Mouse (Mus musculus) fat pad, adult 2 months (tissue): ENCODE measurements around the gene Ms4a10.

ENCODE experiments used
- DNase-seq: peaks from one replicate; pipeline ENCODE4 v3.0.0-alpha.2; 2011; ENCODE audit warnings: low read depth, low spot score; ENCODE audit errors: extremely low read depth

The Ms4a10 gene

GRCm38 (mm10) chr19:10920532-10920931 is 53.9 kb downstream of the Ms4a10 start, which contains the start of gene Zp1:
Gene Zp1 (minus strand): TSS chr19:10920632.
- DNase-seq: no peak

GRCm38 (mm10) chr19:10918321-10918991 is 56.0 kb downstream of the Ms4a10 start:
- no peak for DNase-seq

GRCm38 (mm10) chr19:10916506-10916905 is 58.0 kb downstream of the Ms4a10 start:
- no peak for DNase-seq

GRCm38 (mm10) chr19:10914870-10915269 is 59.6 kb downstream of the Ms4a10 start:
- DNase-seq: no peak

GRCm38 (mm10) chr19:10914291-10914690 is 60.2 kb downstream of the Ms4a10 start:
- no peak for DNase-seq
